Mouse (Mus musculus): ENCODE measurements around the gene Dnaic2. TPM values are rescaled to one million over a fixed set of nuclear protein-coding genes. Genes with fewer than 3 reads are reported as not detected.

Dnaic2 gene
- polyA plus RNA-seq, 1 experiment: 0.27 TPM

DNA sequence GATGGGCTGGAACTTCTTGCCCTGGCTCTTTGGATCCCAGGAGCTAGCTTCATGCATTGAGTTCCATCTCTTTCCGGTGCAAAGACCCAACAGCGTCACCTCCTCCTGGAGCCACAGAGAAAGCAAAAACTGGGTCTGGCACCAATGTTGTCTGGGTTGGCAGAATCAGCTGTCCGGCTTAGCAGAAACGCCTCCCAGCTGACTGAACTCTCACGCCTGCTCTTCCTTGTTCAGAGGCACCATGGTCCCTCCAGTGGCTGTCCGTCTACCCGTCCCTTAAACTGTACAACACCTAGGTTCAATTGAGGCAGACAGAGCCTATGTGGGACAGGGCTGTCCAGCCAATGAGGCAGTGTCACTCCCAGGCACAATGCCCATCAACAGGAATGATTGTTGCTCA lies 70.0 kb downstream of the Dnaic2 start:
- H3K4me3 ChIP-seq (ENCODE audit: insufficient read depth, poor library complexity, severe bottlenecking): no peak overlapping the region
- no peaks in the 10 kb centered on the region for H3K27me3 ChIP-seq (ENCODE audit: control insufficient read depth, insufficient read depth, insufficient read length)
- no peak overlapping the region for H3ac ChIP-seq (ENCODE audit: control insufficient read depth, insufficient read length, low read depth)
- H3K79me3 ChIP-seq (ENCODE audit: low read depth): no peaks in the 10 kb centered on the region
- H3K79me2 ChIP-seq (ENCODE audit: control insufficient read depth, insufficient read depth): no peaks in the 10 kb centered on the region
- no peaks in the 10 kb centered on the region for H3K36me3 ChIP-seq (ENCODE audit: control insufficient read depth, insufficient read depth)
- TF ChIP-seq CTCF (IDR thresholded peaks at IDR 0.05; ENCODE audit: control insufficient read depth, insufficient read depth, insufficient read length) (no peak), MAX (IDR thresholded peaks at IDR 0.05) (no peak), MYOG (IDR thresholded peaks at IDR 0.05; ENCODE audit: control insufficient read depth, extremely low read depth, insufficient read length) (no peak), MYOD1 (IDR thresholded peaks at IDR 0.05; ENCODE audit: control insufficient read depth, insufficient read length, low read depth) (no peak), FOSL1 (IDR thresholded peaks at IDR 0.05; ENCODE audit: insufficient read depth, low read length, poor library complexity, severe bottlenecking) (no peak), CEBPB (IDR thresholded peaks at IDR 0.05; ENCODE audit: low read depth) (no peak), USF1 (IDR thresholded peaks at IDR 0.05; ENCODE audit: low read depth) (no peak)

DNA sequence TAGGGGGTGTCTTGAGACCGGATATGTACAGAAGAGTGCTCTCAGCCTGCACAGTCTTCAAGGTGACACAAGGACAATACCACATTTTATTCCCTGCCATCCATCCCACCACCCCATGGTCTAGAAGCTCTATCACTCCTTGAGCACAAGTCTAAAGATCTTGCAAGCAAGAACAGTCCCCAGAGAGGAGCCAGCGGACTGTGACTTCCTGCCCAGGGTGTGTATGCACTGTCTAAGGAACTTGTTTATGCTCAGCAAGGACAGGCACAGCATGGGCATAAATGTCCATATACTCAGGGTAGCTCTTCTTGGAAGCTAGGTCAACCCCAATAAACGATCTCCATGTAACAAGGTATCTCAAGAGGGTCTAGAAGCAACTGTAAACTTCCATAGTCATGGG lies 70.8 kb downstream of the Dnaic2 start:
- no peaks in the 10 kb centered on the region for H3K36me3 ChIP-seq (ENCODE audit: control insufficient read depth, insufficient read depth)
- H3K4me3 ChIP-seq (ENCODE audit: insufficient read depth, poor library complexity, severe bottlenecking): no peak overlapping the region
- H3K27me3 ChIP-seq (ENCODE audit: control insufficient read depth, insufficient read depth, insufficient read length): no peaks in the 10 kb centered on the region
- no peaks in the 10 kb centered on the region for H3K79me2 ChIP-seq (ENCODE audit: control insufficient read depth, insufficient read depth)
- TF ChIP-seq FOSL1 (IDR thresholded peaks at IDR 0.05; ENCODE audit: insufficient read depth, low read length, poor library complexity, severe bottlenecking) (no peak), MYOG (IDR thresholded peaks at IDR 0.05; ENCODE audit: control insufficient read depth, extremely low read depth, insufficient read length) (no peak), MYOD1 (IDR thresholded peaks at IDR 0.05; ENCODE audit: control insufficient read depth, insufficient read length, low read depth) (no peak), USF1 (IDR thresholded peaks at IDR 0.05; ENCODE audit: low read depth) (no peak), CTCF (IDR thresholded peaks at IDR 0.05; ENCODE audit: control insufficient read depth, insufficient read depth, insufficient read length) (no peak), MAX (IDR thresholded peaks at IDR 0.05) (no peak), CEBPB (IDR thresholded peaks at IDR 0.05; ENCODE audit: low read depth) (no peak)
- no peak overlapping the region for H3ac ChIP-seq (ENCODE audit: control insufficient read depth, insufficient read length, low read depth)
- H3K79me3 ChIP-seq (ENCODE audit: low read depth): no peaks in the 10 kb centered on the region

DNA sequence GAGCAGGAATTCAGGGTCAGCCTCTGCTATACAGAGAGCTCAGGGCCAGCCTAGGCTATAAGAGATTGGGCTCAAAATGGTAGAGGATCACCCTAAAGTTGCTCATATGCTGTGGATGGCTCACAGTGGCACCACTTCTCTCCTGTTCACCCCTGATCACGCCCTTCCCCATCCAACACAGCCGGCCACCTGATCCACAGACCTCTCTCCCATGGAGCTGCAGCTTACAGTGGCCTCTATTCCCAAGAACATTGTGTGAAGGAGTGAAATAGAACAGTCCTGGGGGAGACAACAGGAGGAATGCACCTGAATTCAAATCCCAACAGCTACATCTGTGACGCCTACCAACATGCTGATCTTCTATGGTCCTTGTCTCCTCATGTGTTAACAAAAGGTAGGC lies 71.4 kb downstream of the Dnaic2 start, which contains the start of gene Gpr142:
Gene Gpr142, plus strand, starts transcription at position 301 of the 400 bp plus-strand sequence.
- H3K4me3 ChIP-seq (ENCODE audit: insufficient read depth, poor library complexity, severe bottlenecking): no peak within 1 kb of the TSS
- no peaks in the 10 kb centered on the region for H3K79me2 ChIP-seq (ENCODE audit: control insufficient read depth, insufficient read depth)
- no peaks in the 10 kb centered on the region for H3K27me3 ChIP-seq (ENCODE audit: control insufficient read depth, insufficient read depth, insufficient read length)
- H3K79me3 ChIP-seq (ENCODE audit: low read depth): no peaks in the 10 kb centered on the region
- no peaks in the 10 kb centered on the region for H3K36me3 ChIP-seq (ENCODE audit: control insufficient read depth, insufficient read depth)
- no peak within 1 kb of the TSS for H3ac ChIP-seq (ENCODE audit: control insufficient read depth, insufficient read length, low read depth)
- no peak for TF ChIP-seq CTCF (IDR thresholded peaks at IDR 0.05; ENCODE audit: control insufficient read depth, insufficient read depth, insufficient read length)
- TF ChIP-seq MAX (IDR thresholded peaks at IDR 0.05): no peak

DNA sequence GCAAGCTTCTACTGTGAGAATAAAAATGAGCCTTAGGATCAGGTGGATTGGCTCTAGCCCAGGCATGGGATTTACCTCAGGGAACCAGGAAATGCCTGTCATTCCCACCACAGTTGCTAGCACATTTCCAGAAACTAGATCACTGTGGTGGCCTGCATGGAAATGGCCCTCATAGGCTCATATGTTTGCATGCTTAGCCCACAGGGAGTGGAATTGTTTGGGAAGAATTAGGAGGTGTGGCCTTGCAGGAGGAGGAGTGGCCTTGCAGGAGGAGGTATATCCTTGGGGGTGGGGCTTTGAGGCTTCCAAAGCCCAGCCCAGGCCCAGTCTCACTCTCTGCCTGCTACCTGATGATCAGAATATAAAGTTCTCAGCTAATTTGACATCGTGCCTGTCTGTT lies 74.7 kb downstream of the Dnaic2 start:
- Histone ChIP-seq H3K36me3 (ENCODE audit: control insufficient read depth, insufficient read depth) (no peaks in the 10 kb centered on the region), H3K79me2 (ENCODE audit: control insufficient read depth, insufficient read depth) (no peaks in the 10 kb centered on the region), H3K79me3 (ENCODE audit: low read depth) (no peaks in the 10 kb centered on the region), H3K4me3 (ENCODE audit: insufficient read depth, poor library complexity, severe bottlenecking) (no peak overlapping the region), H3ac (ENCODE audit: control insufficient read depth, insufficient read length, low read depth) (no peak overlapping the region), H3K27me3 (ENCODE audit: control insufficient read depth, insufficient read depth, insufficient read length) (no peaks in the 10 kb centered on the region)
- no peak for TF ChIP-seq USF1 (IDR thresholded peaks at IDR 0.05; ENCODE audit: low read depth)
- no peak for TF ChIP-seq CEBPB (IDR thresholded peaks at IDR 0.05; ENCODE audit: low read depth)
- no peak for TF ChIP-seq MYOD1 (IDR thresholded peaks at IDR 0.05; ENCODE audit: control insufficient read depth, insufficient read length, low read depth)
- TF ChIP-seq FOSL1 (IDR thresholded peaks at IDR 0.05; ENCODE audit: insufficient read depth, low read length, poor library complexity, severe bottlenecking): no peak

DNA sequence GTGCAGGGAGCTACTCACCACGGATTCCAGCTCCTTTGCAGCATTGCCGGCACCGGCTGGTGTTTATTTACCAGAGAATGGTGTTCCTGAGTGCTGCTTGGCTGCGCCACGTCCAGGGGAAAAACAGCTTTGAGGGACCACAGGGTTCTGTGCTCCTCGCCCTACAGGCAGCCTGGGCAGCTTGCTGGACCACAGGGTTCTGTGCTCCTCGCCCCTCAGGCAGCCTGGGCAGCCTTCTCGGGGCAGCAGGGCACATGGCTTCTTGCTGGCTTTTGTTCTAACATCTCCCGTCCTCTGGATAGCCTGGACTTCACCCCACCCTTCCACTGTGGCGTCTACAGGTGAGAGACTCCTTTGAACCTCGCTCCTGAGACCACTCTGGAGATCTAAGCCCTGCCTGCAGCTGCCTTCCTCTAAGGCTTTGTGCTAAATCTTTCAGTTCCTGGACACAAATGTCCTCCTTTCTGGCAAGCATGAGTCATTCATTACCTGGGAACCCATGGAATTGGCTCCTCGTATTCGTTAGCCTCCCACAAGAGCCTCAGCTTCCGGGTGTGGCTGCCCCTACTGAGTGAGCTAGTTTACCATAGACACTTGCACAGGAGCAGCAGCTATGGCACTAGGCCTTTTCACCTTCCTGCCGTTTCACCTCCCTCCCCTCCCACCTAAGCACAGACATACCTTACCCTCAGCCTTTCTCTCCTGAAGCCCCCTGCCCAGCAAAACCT lies 75.5 kb downstream of the Dnaic2 start:
- H3K79me3 ChIP-seq (ENCODE audit: low read depth): no peaks in the 10 kb centered on the region
- H3K4me3 ChIP-seq (ENCODE audit: insufficient read depth, poor library complexity, severe bottlenecking): no peak overlapping the region
- no peaks in the 10 kb centered on the region for H3K79me2 ChIP-seq (ENCODE audit: control insufficient read depth, insufficient read depth)
- no peak for TF ChIP-seq MAX (IDR thresholded peaks at IDR 0.05)
- TF ChIP-seq USF1 (IDR thresholded peaks at IDR 0.05; ENCODE audit: low read depth): no peak
- no peak for TF ChIP-seq MYOG (IDR thresholded peaks at IDR 0.05; ENCODE audit: control insufficient read depth, extremely low read depth, insufficient read length)
- no peak for TF ChIP-seq MYOD1 (IDR thresholded peaks at IDR 0.05; ENCODE audit: control insufficient read depth, insufficient read length, low read depth)
- no peak for TF ChIP-seq FOSL1 (IDR thresholded peaks at IDR 0.05; ENCODE audit: insufficient read depth, low read length, poor library complexity, severe bottlenecking)
- TF ChIP-seq CEBPB (IDR thresholded peaks at IDR 0.05; ENCODE audit: low read depth): no peak
- no peak for TF ChIP-seq CTCF (IDR thresholded peaks at IDR 0.05; ENCODE audit: control insufficient read depth, insufficient read depth, insufficient read length)
- H3ac ChIP-seq (ENCODE audit: control insufficient read depth, insufficient read length, low read depth): no peak overlapping the region
- no peaks in the 10 kb centered on the region for H3K27me3 ChIP-seq (ENCODE audit: control insufficient read depth, insufficient read depth, insufficient read length)
- no peaks in the 10 kb centered on the region for H3K36me3 ChIP-seq (ENCODE audit: control insufficient read depth, insufficient read depth)

DNA sequence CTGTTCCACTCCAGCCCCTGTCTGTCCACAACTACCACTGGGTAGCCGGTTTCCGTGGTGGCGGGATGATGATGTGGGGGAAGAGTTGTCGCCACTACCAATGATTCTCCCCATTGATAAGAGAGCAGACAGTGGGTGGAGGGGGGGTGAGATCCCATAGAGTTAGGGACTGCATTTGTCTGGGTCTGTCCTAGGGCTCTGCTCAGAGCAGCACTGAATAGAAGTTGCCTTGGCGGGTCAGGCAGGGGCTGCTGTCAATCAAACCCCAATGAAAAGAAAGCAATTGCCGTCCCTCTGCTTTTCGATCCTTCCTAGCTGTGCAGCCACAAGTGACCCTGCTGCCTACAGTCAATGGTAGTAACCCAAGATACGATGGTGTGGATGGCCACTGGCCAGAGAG lies 76.8 kb downstream of the Dnaic2 start:
- TF ChIP-seq FOSL1 (IDR thresholded peaks at IDR 0.05; ENCODE audit: insufficient read depth, low read length, poor library complexity, severe bottlenecking) (no peak), MYOD1 (IDR thresholded peaks at IDR 0.05; ENCODE audit: control insufficient read depth, insufficient read length, low read depth) (no peak), MYOG (IDR thresholded peaks at IDR 0.05; ENCODE audit: control insufficient read depth, extremely low read depth, insufficient read length) (no peak), CTCF (IDR thresholded peaks at IDR 0.05; ENCODE audit: control insufficient read depth, insufficient read depth, insufficient read length) (no peak), MAX (IDR thresholded peaks at IDR 0.05) (no peak), USF1 (IDR thresholded peaks at IDR 0.05; ENCODE audit: low read depth) (no peak), CEBPB (IDR thresholded peaks at IDR 0.05; ENCODE audit: low read depth) (no peak)
- no peaks in the 10 kb centered on the region for H3K36me3 ChIP-seq (ENCODE audit: control insufficient read depth, insufficient read depth)
- no peaks in the 10 kb centered on the region for H3K27me3 ChIP-seq (ENCODE audit: control insufficient read depth, insufficient read depth, insufficient read length)

More for the DNA sequence above, 76.8 kb downstream of the Dnaic2 start:
- no peaks in the 10 kb centered on the region for H3K79me2 ChIP-seq (ENCODE audit: control insufficient read depth, insufficient read depth)
- no peak overlapping the region for H3ac ChIP-seq (ENCODE audit: control insufficient read depth, insufficient read length, low read depth)
- no peak overlapping the region for H3K4me3 ChIP-seq (ENCODE audit: insufficient read depth, poor library complexity, severe bottlenecking)
- no peaks in the 10 kb centered on the region for H3K79me3 ChIP-seq (ENCODE audit: low read depth)

Measured in C2C12 (cell line).